Mouse (Mus musculus): ENCODE data around the gene Ankrd33b.
A peak's percentile ranks its signal among the peaks of the same experiment; 100 is the strongest.

Ankrd33b gene

GRCm38 (mm10) chr15:31337983-31338382 lies 29.5 kb downstream of the Ankrd33b start:
- DNase-seq (ENCODE audit: low spot score in 2 of 2): no peak

- no peak for DNase-seq (ENCODE audit: low spot score in 2 of 2)
Observed at GRCm38 (mm10) chr15:31337192-31337741, 30.3 kb downstream of the Ankrd33b start.

GRCm38 (mm10) chr15:31336685-31337084 lies 30.8 kb downstream of the Ankrd33b start:
- no peak for DNase-seq (ENCODE audit: low spot score in 2 of 2)

- no peak for DNase-seq (ENCODE audit: low spot score in 2 of 2)
Observed at GRCm38 (mm10) chr15:31334829-31335228, 32.7 kb downstream of the Ankrd33b start.

- DNase-seq (ENCODE audit: low spot score in 2 of 2): no peak
Observed at GRCm38 (mm10) chr15:31332541-31333163, 34.9 kb downstream of the Ankrd33b start.

- no peak for DNase-seq (ENCODE audit: low spot score in 2 of 2)
Observed at GRCm38 (mm10) chr15:31331742-31332141, 35.8 kb downstream of the Ankrd33b start.

- DNase-seq (ENCODE audit: low spot score in 2 of 2): no peak
Observed at GRCm38 (mm10) chr15:31328082-31328614, 39.4 kb downstream of the Ankrd33b start.

- no peak for DNase-seq (ENCODE audit: low spot score in 2 of 2)
Observed at GRCm38 (mm10) chr15:31325660-31326354, 41.7 kb downstream of the Ankrd33b start.

- no peak for DNase-seq (ENCODE audit: low spot score in 2 of 2)
Observed at GRCm38 (mm10) chr15:31324551-31324950, 43.0 kb downstream of the Ankrd33b start.

GRCm38 (mm10) chr15:31323684-31324083 lies 43.8 kb downstream of the Ankrd33b start:
- DNase-seq (ENCODE audit: low spot score in 2 of 2): no peak

GRCm38 (mm10) chr15:31320598-31321377 lies 46.7 kb downstream of the Ankrd33b start:
- DNase-seq (ENCODE audit: low spot score in 2 of 2): no peak

- no peak for DNase-seq (ENCODE audit: low spot score in 2 of 2)
Observed at GRCm38 (mm10) chr15:31319046-31319445, 48.5 kb downstream of the Ankrd33b start.

- no peak for DNase-seq (ENCODE audit: low spot score in 2 of 2)
Observed at GRCm38 (mm10) chr15:31318158-31318955, 49.2 kb downstream of the Ankrd33b start.

- no peak for DNase-seq (ENCODE audit: low spot score in 2 of 2)
Observed at GRCm38 (mm10) chr15:31317056-31317805, 50.3 kb downstream of the Ankrd33b start.

GRCm38 (mm10) chr15:31315630-31316231 lies 51.8 kb downstream of the Ankrd33b start:
- DNase-seq (ENCODE audit: low spot score in 2 of 2): peak; percentile 79 to 88

GRCm38 (mm10) chr15:31312001-31312400 lies 55.5 kb downstream of the Ankrd33b start:
- DNase-seq (ENCODE audit: low spot score in 2 of 2): no peak

GRCm38 (mm10) chr15:31309526-31309925 lies 58.0 kb downstream of the Ankrd33b start:
- DNase-seq (ENCODE audit: low spot score in 2 of 2): no peak

- DNase-seq (ENCODE audit: low spot score in 2 of 2): no peak
Observed at GRCm38 (mm10) chr15:31306726-31307125, 60.8 kb downstream of the Ankrd33b start.

- DNase-seq (ENCODE audit: low spot score in 2 of 2): no peak
Observed at GRCm38 (mm10) chr15:31305181-31305580, 62.3 kb downstream of the Ankrd33b start.

GRCm38 (mm10) chr15:31304302-31304701 lies 63.2 kb downstream of the Ankrd33b start:
- DNase-seq (ENCODE audit: low spot score in 2 of 2): no peak

All from cerebellum, postnatal 4 days (tissue).